Mouse (Mus musculus) thymus, adult 2 months (tissue): ENCODE measurements around the gene Gm5431. TPM values are rescaled to one million over a fixed set of nuclear protein-coding genes. Genes with fewer than 3 reads are reported as not detected.
"Not testable (repeated sequence)": the region's sequence is repeated elsewhere in the genome, so short reads cannot be mapped to it uniquely, and the experiment has no call there.

Experiments
- DNase-seq: peaks from one replicate; pipeline ENCODE4 v3.0.0; 2021
- H3K27ac ChIP-seq: fragments of 200-500 bp; 2 replicates; pipeline ENCODE4 v1.5.1; 2012; ENCODE audit warnings: low read length, control low read depth; ENCODE audit not compliant: control insufficient read depth, insufficient read depth
- H3K27me3 ChIP-seq: fragments of 200-500 bp; 2 replicates; pipeline ENCODE4 v1.6.1; 2012; ENCODE audit warnings: mild to moderate bottlenecking, low read length, moderate library complexity, mixed read lengths; ENCODE audit not compliant: control insufficient read depth, insufficient read depth
- H3K36me3 ChIP-seq: fragments of 200-500 bp; 2 replicates; pipeline ENCODE4 v1.6.1; 2012; ENCODE audit warnings: mild to moderate bottlenecking, low read length, moderate library complexity; ENCODE audit not compliant: control insufficient read depth, insufficient read depth
- H3K4me1 ChIP-seq: fragments of 200-500 bp; replicated peaks from 2 replicates; pipeline ENCODE4 v1.6.1; 2012; ENCODE audit warnings: low read length; ENCODE audit not compliant: control insufficient read depth, insufficient read depth
- H3K4me3 ChIP-seq: fragments of 200-500 bp; 2 replicates; pipeline ENCODE4 v1.5.1; 2012; ENCODE audit warnings: mild to moderate bottlenecking, low read length, control low read depth, moderate library complexity; ENCODE audit not compliant: control insufficient read depth, insufficient read depth
- CTCF ChIP-seq: fragments of 200-500 bp; IDR thresholded peaks from 2 replicates; pipeline ENCODE4 v1.5.1; 2012; ENCODE audit warnings: mild to moderate bottlenecking, control low read depth, low read length, moderate library complexity, borderline replicate concordance; ENCODE audit not compliant: control insufficient read depth, poor library complexity, insufficient read depth; ENCODE audit errors: extremely low read depth
- POLR2A ChIP-seq: fragments of 200-500 bp; IDR thresholded peaks from 2 replicates; pipeline ENCODE4 v1.6.1; 2012; ENCODE audit warnings: mild to moderate bottlenecking, low read length, control low read depth, moderate library complexity; ENCODE audit not compliant: control insufficient read depth, poor library complexity, insufficient read depth; ENCODE audit errors: extremely low read depth
- WGBS: fragments of 180-500 bp; shearing (Covaris S2); methylation state at CpG from one replicate; pipeline ENCODE4 v1.1.7; 2018; 5-methylcytosine and 5-hydroxymethylcytosine counted together
- polyA plus RNA-seq: library from polyadenylated mRNA; depleted of rRNA; stranded (reverse); fragments of >200 nt; gene quantifications from 2 replicates; pipeline ENCODE4 v1.2.3, GENCODE M21; 2012

Gene Gm5431
- polyA plus RNA-seq, 1 experiment: 0.34 TPM

- peak overlapping the region; percentile 59 for H3K4me3 ChIP-seq
- no peak for TF ChIP-seq POLR2A
- no peak for TF ChIP-seq CTCF
- no peak for DNase-seq
- H3K27me3 ChIP-seq: no peaks in the 10 kb centered on the region
- no peak overlapping the region for H3K27ac ChIP-seq
- peaks cover 24% of the 10 kb centered on the region for H3K4me1 ChIP-seq
- no peaks in the 10 kb centered on the region for H3K36me3 ChIP-seq
- 12% methylated on average over 23 of the region's 23 CpGs for WGBS
Measured at GRCm38 (mm10) chr11:48852624-48853473, 49.2 kb downstream of the Gm5431 start.

- Histone ChIP-seq H3K36me3 (no peaks in the 10 kb centered on the region), H3K27me3 (no peaks in the 10 kb centered on the region), H3K4me1 (peaks cover 21% of the 10 kb centered on the region), H3K27ac (no peak overlapping the region), H3K4me3 (no peak overlapping the region)
- no peak for TF ChIP-seq POLR2A
- no peak for TF ChIP-seq CTCF
- 89% methylated on average over 4 of the region's 4 CpGs for WGBS
- no peak for DNase-seq
Measured at GRCm38 (mm10) chr11:48852190-48852589, 49.8 kb downstream of the Gm5431 start.

- H3K4me3 ChIP-seq: no peak overlapping the region
- H3K4me1 ChIP-seq: peaks cover 19% of the 10 kb centered on the region
- H3K36me3 ChIP-seq: no peaks in the 10 kb centered on the region
- 91% methylated on average over 4 of the region's 4 CpGs for WGBS
- H3K27ac ChIP-seq: no peak overlapping the region
- TF ChIP-seq POLR2A (no peak), CTCF (no peak)
- H3K27me3 ChIP-seq: no peaks in the 10 kb centered on the region
- no peak for DNase-seq
Measured at GRCm38 (mm10) chr11:48851270-48851995, 50.6 kb downstream of the Gm5431 start.

- Histone ChIP-seq H3K27ac (no peak overlapping the region), H3K4me3 (no peak overlapping the region), H3K36me3 (no peaks in the 10 kb centered on the region), H3K27me3 (no peaks in the 10 kb centered on the region), H3K4me1 (peaks cover 16% of the 10 kb centered on the region)
- no peak for TF ChIP-seq CTCF
- no peak for TF ChIP-seq POLR2A
- no peak for DNase-seq
- WGBS: 89% methylated on average over 2 of the region's 2 CpGs
Measured at GRCm38 (mm10) chr11:48850240-48850639, 51.8 kb downstream of the Gm5431 start.

GRCm38 (mm10) chr11:48846881-48847280 is 55.1 kb downstream of the Gm5431 start:
- Histone ChIP-seq H3K36me3 (no peaks in the 10 kb centered on the region), H3K4me1 (no peaks in the 10 kb centered on the region; the same call in 1 of the 2 replicates), H3K27me3 (no peaks in the 10 kb centered on the region), H3K4me3 (no peak overlapping the region), H3K27ac (no peak overlapping the region)
- WGBS: 87% methylated on average over 5 of the region's 5 CpGs
- no peak for DNase-seq
- no peak for TF ChIP-seq CTCF
- no peak for TF ChIP-seq POLR2A

GRCm38 (mm10) chr11:48846362-48846761 is 55.7 kb downstream of the Gm5431 start:
- H3K27ac ChIP-seq, DNase-seq, H3K4me3 ChIP-seq, H3K36me3 ChIP-seq, H3K27me3 ChIP-seq, H3K4me1 ChIP-seq: not testable (repeated sequence)
- 87% methylated on average over 2 of the region's 2 CpGs for WGBS
